Mouse (Mus musculus) layer of hippocampus, adult 11-12 months (tissue): ENCODE data around the gene Lpin2.

Experiments used
- DNase-seq: peaks from one replicate; pipeline ENCODE4 v3.0.0; 2022; ENCODE audit warnings: low spot score

Lpin2 gene

GRCm38 (mm10) chr17:71265336-71266051 lies 83.1 kb downstream of the Lpin2 start:
- DNase-seq = no peak

DNA sequence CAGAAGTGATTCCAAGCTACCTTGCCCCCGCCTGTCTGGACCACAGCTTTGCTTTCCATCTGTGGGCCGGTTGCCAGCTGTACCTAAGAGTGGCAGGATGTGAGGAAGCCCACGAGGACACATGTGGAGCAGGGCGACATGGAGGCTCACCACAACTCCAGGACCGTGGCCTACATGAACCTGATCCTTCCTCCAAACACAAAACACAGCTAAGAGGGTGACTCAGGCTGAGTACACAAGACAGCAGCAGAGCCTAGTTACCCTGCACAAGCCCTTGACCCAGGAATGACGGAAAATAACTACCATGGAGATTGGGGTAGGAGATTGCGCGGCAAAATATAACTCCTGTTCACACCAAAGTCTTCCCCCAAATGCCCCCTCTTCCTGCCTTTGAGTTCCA lies 85.0 kb downstream of the Lpin2 start:
- DNase-seq = no peak

GRCm38 (mm10) chr17:71268152-71268551 lies 85.8 kb downstream of the Lpin2 start:
- no peak for DNase-seq

- no peak for DNase-seq
Observed at GRCm38 (mm10) chr17:71268599-71268998, 86.2 kb downstream of the Lpin2 start.

DNA sequence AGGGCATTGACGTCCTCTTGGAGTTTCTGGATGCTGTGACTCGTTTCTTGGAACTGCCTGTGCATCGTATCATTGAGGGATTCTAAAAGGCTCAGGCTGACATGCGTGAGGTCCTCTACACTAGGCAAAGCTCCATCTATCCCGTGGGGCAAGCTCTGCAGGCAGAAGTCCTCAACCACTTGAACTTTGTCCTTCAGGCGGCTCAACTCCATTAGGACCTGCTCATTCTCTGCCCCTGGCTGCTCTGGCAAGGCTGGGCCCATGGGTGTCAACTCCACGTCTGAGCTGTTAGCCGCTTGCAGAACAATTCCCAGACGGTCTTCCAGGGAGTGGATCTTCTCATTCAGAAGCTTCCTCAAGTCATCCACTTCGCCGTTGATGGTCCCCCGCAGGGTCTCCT lies 91.5 kb downstream of the Lpin2 start:
- DNase-seq = no peak

DNA sequence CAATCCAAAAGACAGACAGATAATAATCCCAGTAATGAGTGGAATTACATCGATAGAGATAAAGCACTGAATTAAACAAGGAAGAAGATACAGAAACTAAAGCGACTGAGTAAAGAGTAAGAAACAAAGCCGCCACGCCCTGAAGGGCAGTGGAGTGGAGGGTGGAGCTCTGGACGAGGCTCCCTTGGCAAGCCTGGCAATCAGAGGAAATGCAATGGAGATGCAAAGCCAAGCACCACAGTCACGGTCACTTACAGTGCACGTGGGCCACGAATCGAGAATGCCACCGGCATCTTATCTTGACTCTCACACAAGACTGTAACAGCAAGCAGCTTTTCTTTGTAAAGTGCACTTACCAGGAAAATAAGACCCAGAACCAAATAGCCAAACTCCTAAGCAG lies 94.4 kb downstream of the Lpin2 start:
- DNase-seq = no peak

- DNase-seq = no peak
Observed at GRCm38 (mm10) chr17:71277701-71278491, 95.5 kb downstream of the Lpin2 start.

DNA sequence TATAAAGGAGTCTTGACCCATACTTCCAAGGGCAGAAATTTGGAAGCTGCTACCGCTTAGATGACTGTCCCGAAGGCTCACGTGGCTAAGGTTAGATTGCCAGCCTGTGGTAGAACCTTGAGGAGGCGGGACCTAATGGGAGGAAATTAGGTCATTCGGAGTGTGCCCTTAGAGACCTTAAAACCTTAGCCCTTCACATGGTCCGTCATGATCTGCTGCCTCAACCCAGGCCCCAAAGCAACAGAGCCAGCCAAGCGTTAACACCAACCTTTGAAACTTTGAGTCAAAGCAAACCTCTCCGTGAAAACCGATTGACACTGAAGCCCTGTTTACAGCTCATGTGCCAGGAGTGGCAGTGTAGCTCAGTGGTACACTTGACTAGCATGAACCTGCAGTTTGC lies 100.4 kb downstream of the Lpin2 start:
- no peak for DNase-seq

DNA sequence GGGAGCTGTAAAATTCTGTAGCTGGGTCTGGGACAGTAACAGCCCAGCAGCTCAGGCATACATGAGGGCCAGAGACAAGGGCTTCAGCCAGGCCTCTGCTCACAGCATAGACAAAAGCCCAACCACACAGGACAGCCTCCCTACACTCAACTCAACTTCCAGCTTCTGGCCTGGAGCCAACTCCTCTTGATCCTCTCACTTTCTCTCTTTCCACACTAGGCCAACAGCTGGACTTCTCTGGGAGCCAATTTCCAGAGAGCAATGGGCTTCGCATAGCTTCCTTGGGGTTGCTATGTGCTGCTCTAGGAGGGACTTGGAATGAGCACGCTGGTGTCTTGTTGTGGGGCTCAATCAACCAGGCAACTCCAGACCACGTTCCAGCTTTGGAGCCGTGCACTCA lies 100.9 kb downstream of the Lpin2 start:
- DNase-seq = no peak

- DNase-seq = no peak
Observed at GRCm38 (mm10) chr17:71284890-71285289, 102.5 kb downstream of the Lpin2 start.

- no peak for DNase-seq
Observed at GRCm38 (mm10) chr17:71285929-71286328, 103.6 kb downstream of the Lpin2 start.

GRCm38 (mm10) chr17:71287586-71287985 lies 105.2 kb downstream of the Lpin2 start:
- DNase-seq = no peak

DNA sequence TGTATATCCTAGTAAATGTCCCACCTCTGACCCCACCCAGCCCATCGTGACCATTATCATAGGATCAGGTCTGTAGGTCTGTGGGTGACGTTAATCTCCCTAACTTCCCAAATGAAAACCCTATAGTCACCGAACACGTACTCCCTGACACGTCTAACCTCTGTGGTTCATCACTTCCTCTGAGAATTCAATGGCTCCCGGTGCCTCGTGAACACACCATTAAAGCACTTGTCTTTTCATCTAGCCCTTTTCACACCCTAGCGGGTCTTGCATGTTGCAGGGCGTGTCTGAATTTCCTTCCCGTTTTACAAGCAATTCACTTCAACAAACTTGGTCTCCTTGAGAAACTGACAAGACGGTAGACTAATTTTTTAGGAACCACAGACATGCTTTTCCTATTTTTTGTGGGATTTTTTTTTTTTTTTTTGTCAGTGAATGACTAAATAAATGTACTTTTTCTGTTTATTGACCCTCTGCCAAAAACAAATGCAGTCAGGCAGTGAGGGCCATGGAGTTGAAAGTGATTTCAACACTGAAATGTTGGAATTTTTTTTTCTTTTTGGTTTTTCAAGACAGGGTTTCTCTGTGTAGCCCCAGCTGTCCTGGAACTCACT lies 105.9 kb downstream of the Lpin2 start:
- DNase-seq = no peak

DNA sequence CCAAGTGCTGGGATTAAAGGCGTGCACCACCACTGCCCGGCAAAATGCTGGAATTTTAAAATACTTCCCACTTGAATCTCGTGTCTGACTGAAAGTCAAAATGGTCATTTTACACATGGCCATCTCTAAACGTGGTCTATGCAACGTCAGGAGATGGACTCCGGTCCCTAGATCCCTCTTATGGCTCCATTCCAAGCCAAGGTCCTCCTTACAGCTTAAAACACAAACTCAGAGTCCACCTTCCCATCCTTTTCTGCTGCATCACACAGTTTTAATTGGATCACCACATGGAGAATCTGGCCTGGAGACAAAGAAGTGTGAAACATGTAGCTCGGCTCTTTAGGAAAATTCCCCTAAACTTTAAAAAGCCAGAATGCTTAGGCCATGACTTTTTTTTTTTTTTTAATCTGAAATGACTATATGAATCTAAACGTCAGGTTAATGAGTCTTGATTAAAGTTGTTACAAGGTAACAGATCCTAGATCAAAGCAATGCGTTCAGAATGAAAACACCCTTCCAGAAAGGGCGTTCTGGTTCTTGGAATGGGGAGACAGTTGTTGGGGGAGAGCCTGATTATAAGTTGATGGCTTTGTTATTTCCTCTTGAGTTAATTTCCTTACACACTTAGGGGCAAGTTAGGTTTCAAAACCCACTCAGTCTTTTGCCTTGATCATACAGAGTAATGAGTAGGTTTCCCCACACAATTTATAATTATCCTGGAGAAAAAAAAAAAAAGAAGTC lies 106.6 kb downstream of the Lpin2 start:
- DNase-seq = no peak

GRCm38 (mm10) chr17:71289572-71290176 lies 107.3 kb downstream of the Lpin2 start:
- no peak for DNase-seq

DNA sequence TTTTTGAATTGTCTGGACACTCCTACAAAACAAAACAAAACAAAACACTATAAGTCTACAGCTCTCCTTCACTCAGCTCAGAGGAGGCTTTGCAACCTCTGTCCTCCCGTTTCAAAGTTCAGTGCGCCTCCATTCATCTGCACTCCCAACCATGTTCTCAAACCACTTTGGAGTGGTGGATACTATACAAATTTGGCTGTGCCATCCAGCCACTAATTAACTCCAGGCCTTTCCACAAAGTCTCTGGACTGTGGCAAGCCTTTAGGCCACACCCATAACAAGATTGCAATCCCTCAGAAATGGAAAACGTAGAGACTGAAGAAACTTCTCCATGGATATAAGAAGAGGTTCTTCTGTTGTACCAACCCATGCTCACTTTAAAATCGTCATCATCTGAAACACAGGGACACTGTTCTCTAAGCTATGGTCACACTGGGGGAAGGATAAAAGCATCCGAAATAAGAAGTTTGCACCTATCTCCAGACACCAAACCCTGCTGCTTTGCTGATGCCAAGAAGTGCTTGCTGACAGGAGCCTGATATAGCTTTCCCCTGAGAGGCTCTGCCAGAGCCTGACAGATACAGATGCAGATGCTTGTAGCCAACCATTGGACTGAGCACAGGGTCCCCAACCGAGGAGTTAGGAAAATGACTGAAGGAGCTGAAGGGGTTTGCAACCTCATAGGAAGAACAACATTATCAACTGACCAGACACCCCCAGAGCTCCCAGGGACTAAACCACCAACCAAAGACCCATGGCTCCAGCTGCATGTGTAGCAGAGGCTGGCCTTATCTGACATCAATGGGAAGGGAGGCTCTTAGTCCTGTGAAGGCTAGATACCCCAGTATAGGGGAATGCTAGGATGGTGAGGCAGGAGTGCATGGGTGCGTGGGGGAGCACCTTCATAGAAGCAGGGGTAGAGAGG lies 108.4 kb downstream of the Lpin2 start:
- DNase-seq = no peak

GRCm38 (mm10) chr17:71291897-71292420 lies 109.6 kb downstream of the Lpin2 start:
- DNase-seq = no peak

- DNase-seq = no peak
Observed at GRCm38 (mm10) chr17:71292897-71293296, 110.5 kb downstream of the Lpin2 start.

DNA sequence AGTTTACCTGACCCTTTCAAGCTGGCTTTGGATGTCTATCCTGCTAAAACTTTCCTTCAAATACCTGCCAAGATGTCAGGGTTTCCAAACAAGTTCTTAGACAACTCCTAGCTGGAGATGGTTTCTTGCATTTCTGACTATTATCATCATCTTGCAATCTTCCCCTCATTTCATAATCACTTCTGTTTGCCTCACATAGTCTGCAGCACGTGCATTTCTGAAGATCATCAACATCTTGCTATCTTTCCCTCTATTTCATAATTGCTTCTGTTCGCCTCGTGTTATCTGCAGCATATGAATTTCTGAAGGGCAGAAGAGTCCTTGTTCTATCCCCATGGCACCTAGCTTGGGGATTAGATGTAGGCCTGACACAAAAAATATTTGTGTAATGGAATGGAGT lies 112.2 kb downstream of the Lpin2 start:
- no peak for DNase-seq
